Mouse (Mus musculus): ENCODE data around the gene Fads6.

GRCm38 (mm10) chr11:115279726-115280125 is 17.7 kb downstream of the Fads6 start:
- TF ChIP-seq CTCF (IDR thresholded peaks at IDR 0.05; ENCODE audit: low read depth, low read length) (no peak), POLR2A (IDR thresholded peaks at IDR 0.05; ENCODE audit: borderline replicate concordance, low read depth, low read length) (no peak)

Data from bone marrow macrophage, adult 2 months (primary cell).